Mouse (Mus musculus) layer of hippocampus, adult 9-11 months (tissue): ENCODE measurements around the gene Mapk8ip2.

Experiments used
- DNase-seq: peaks from one replicate; pipeline ENCODE4 v3.0.0; 2022

The Mapk8ip2 gene

GRCm38 (mm10) chr15:89488182-89488581 is 34.5 kb downstream of the Mapk8ip2 start:
- DNase-seq, result no peak

GRCm38 (mm10) chr15:89488611-89489117 is 35.0 kb downstream of the Mapk8ip2 start:
- DNase-seq, result no peak

GRCm38 (mm10) chr15:89494970-89495369 is 41.3 kb downstream of the Mapk8ip2 start:
- no peak for DNase-seq

GRCm38 (mm10) chr15:89496131-89496530 is 42.4 kb downstream of the Mapk8ip2 start:
- DNase-seq, result no peak

- no peak for DNase-seq
Measured at GRCm38 (mm10) chr15:89496841-89497240, 43.1 kb downstream of the Mapk8ip2 start.

- DNase-seq, result no peak
Measured at GRCm38 (mm10) chr15:89497391-89498048, 43.8 kb downstream of the Mapk8ip2 start.

- DNase-seq, result peak; percentile 80
Measured at GRCm38 (mm10) chr15:89498049-89498960, 44.6 kb downstream of the Mapk8ip2 start.

- DNase-seq, result no peak
Measured at GRCm38 (mm10) chr15:89498961-89499688, 45.4 kb downstream of the Mapk8ip2 start, which contains the start of gene Shank3. TSS of gene Shank3 (plus strand) at chr15:89499623.

- no peak for DNase-seq
Measured at GRCm38 (mm10) chr15:89499784-89500220, 46.1 kb downstream of the Mapk8ip2 start.

DNA sequence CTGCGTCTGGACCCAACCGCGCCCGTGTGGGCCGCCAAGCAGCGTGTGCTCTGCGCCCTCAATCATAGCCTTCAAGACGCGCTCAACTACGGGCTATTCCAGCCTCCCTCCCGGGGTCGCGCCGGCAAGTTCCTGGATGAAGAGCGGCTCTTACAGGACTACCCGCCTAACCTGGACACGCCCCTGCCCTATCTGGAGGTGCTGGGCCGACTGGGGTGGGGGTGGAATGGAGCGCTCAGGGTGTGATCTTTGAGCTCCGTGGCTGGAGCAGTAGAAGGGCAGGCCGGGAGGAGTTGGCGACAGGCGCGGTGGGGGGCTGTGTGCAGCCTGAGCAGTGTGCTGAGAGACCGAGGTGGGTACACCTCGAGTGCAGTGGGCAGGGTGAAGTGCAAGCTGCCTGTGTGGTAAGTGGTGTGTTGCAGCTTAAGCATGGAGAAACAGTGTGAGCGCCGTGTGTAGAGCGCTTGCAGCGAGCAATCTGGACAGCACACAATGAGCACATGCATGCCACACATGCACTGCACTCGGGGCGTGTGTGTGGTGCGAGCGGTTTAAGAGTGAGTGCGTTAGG is 46.6 kb downstream of the Mapk8ip2 start:
- peak; percentile 42 for DNase-seq

GRCm38 (mm10) chr15:89501321-89501720 is 47.6 kb downstream of the Mapk8ip2 start:
- DNase-seq, result no peak

- no peak for DNase-seq
Measured at GRCm38 (mm10) chr15:89504838-89505237, 51.1 kb downstream of the Mapk8ip2 start.

DNA sequence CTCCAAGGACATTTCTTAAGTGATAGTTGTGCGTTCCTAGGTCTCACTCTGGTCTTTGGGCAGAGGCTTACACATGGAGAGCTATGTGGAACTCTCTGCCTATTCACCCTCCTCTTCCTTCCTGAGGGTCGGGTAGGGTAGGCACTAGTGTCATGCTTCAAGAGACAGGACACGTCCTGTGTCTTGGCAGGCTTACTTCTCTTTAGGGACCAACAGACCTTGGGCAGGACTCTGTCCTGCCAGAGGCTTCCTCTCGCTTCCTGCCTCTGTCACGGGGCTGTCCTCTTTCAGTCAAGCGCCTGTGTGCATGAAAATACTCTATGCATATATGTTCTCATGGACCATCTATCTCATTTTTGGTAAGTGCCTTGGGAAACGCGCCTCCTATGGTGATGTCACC is 54.0 kb downstream of the Mapk8ip2 start:
- no peak for DNase-seq

DNA sequence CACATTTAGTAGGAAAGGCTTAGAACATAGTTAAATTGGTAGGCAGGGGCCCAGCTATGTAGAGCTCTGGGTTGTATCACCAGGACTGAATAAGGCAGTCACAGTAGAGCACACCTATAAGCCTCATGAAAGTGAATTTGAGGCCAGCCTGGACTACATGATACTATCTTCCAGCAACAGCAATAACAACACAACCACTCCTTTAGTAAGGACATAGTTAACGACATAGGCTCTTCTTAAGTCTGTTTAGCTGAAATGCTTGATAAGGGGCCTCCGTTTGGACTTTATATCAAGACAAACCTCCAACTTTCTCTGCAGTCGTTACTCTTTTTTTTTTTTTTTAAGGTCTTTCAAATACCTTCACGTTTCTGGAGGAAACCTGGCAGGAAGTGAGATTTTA is 59.0 kb downstream of the Mapk8ip2 start:
- no peak for DNase-seq
